Mouse (Mus musculus) heart, adult 2 months (tissue): ENCODE measurements at regions not wholly inside any gene's neighbourhood (a gene's known extent, or its start where the extent isn't known, plus 50 kb on each side); places are given as distances from the start of the nearest gene placed in this dataset.

Source experiments
- CTCF ChIP-seq: fragments of 200-600 bp; IDR thresholded peaks from 2 replicates; pipeline ENCODE4 v1.8.1; 2022; ENCODE audit warnings: antibody characterized with exemption, mild to moderate bottlenecking, moderate library complexity
- EP300 ChIP-seq: fragments of 200-500 bp; IDR thresholded peaks from 2 replicates; pipeline ENCODE4 v1.6.1; 2011; ENCODE audit warnings: low read depth, low read length, control low read depth; ENCODE audit not compliant: insufficient read depth
- POLR2A ChIP-seq: fragments of 200-500 bp; IDR thresholded peaks from 2 replicates; pipeline ENCODE4 v1.6.1; 2011; ENCODE audit warnings: mild to moderate bottlenecking, low read depth, low read length, control low read depth; ENCODE audit not compliant: insufficient read depth

- TF ChIP-seq CTCF: no peak
- no peak for TF ChIP-seq POLR2A
- no peak for TF ChIP-seq EP300
These were observed 77.4 kb upstream of the Zfp831 start for GRCm38 (mm10) chr2:174565891-174566290.
